Mouse (Mus musculus) stomach, embryonic 14.5 days (tissue): ENCODE results near the gene Mybbp1a. TPM values are rescaled to one million over a fixed set of nuclear protein-coding genes. Genes with fewer than 3 reads are reported as not detected.
A peak's percentile ranks its signal among the peaks of the same experiment; 100 is the strongest.
"Not testable (repeated sequence)": the region's sequence is repeated elsewhere in the genome, so short reads cannot be mapped to it uniquely, and the experiment has no call there.

Experiments used
- ATAC-seq: fragments of 200-750 bp; cut with Nextera tagmentation; 2 replicates; pipeline ENCODE4 v1.8.0; 2017; ENCODE audit warnings: low read depth, moderate TSS enrichment; ENCODE audit not compliant: insufficient number of reproducible peaks, insufficient read depth, low FRiP score
- H3K27ac ChIP-seq: fragments of 300-500 bp; sonication (generic); 2 replicates; pipeline ENCODE4 v1.5.1; 2014; ENCODE audit warnings: mild to moderate bottlenecking, low read length, moderate library complexity, mixed read lengths
- H3K27me3 ChIP-seq: fragments of 300-500 bp; sonication (generic); 2 replicates; pipeline ENCODE4 v1.6.1; 2014; ENCODE audit warnings: low read length, control low read depth, mixed read lengths; ENCODE audit not compliant: control insufficient read depth, insufficient read depth
- H3K36me3 ChIP-seq: fragments of 300-500 bp; sonication (generic); 2 replicates; pipeline ENCODE4 v1.6.1; 2014; ENCODE audit warnings: mild to moderate bottlenecking, control low read depth, low read length, moderate library complexity, mixed read lengths; ENCODE audit not compliant: control insufficient read depth, insufficient read depth
- H3K4me1 ChIP-seq: fragments of 300-500 bp; sonication (generic); 2 replicates; pipeline ENCODE4 v1.6.1; 2014; ENCODE audit warnings: low read length, control low read depth, mixed read lengths; ENCODE audit not compliant: control insufficient read depth, insufficient read depth
- H3K4me2 ChIP-seq: fragments of 300-500 bp; sonication (generic); replicated peaks from 2 replicates; pipeline ENCODE4 v1.6.1; 2014; ENCODE audit warnings: low read depth, low read length, control low read depth
- H3K4me3 ChIP-seq: fragments of 300-500 bp; sonication (generic); 2 replicates; pipeline ENCODE4 v1.5.1; 2014; ENCODE audit warnings: low read depth, low read length, control low read depth
- H3K9ac ChIP-seq: fragments of 300-500 bp; sonication (generic); replicated peaks from 2 replicates; pipeline ENCODE4 v1.6.1; 2014; ENCODE audit warnings: low read depth, mild to moderate bottlenecking, control low read depth, low read length, moderate library complexity, mixed read lengths
- H3K9me3 ChIP-seq: fragments of 300-500 bp; sonication (generic); 2 replicates; pipeline ENCODE4 v1.6.1; 2016; ENCODE audit warnings: low read depth, low read length, control low read depth; ENCODE audit not compliant: control insufficient read depth
- WGBS: fragments of 180-500 bp; shearing (Covaris S2); extraction: QIAGEN DNeasy Blood & Tissue Kit; methylation state at CpG from one replicate; pipeline ENCODE4 v1.1.7; 2014; 5-methylcytosine and 5-hydroxymethylcytosine counted together
- polyA plus RNA-seq: library from polyadenylated mRNA; unstranded; fragments of >200 nt; fragmentation: Nextera tagmentation; extraction: Ambion mirVana; gene quantifications from 2 replicates; pipeline ENCODE4 v1.2.1, GENCODE M21; 2014

Mybbp1a gene
- polyA plus RNA-seq, 1 experiment from 2014 or later: 126 TPM

- H3K4me1 ChIP-seq, ATAC-seq, H3K27me3 ChIP-seq, H3K9me3 ChIP-seq: not testable (repeated sequence)
- 41% methylated on average over 6 of the region's 6 CpGs for WGBS
- Histone ChIP-seq H3K4me3 (peak overlapping the region; percentile 63), H3K4me2 (peak overlapping the region; percentile 68), H3K36me3 (peaks cover 33% of the 10 kb centered on the region), H3K27ac (peak overlapping the region; percentile 75), H3K9ac (peak overlapping the region; percentile 81; the same call in 1 of the 2 replicates)
Observed at GRCm38 (mm10) chr11:72440597-72440964, 574 bp upstream of the Mybbp1a start.

GRCm38 (mm10) chr11:72446311-72447105 lies 5.4 kb downstream of the Mybbp1a start:
- no peak overlapping the region for H3K9ac ChIP-seq
- H3K27me3 ChIP-seq: no peaks in the 10 kb centered on the region
- no peaks in the 10 kb centered on the region for H3K9me3 ChIP-seq
- no peak overlapping the region for H3K4me2 ChIP-seq
- H3K36me3 ChIP-seq: peaks cover 89% of the 10 kb centered on the region
- 93% methylated on average over 6 of the region's 6 CpGs for WGBS
- H3K27ac ChIP-seq: no peak overlapping the region
- no peak overlapping the region for H3K4me3 ChIP-seq
- H3K4me1 ChIP-seq: peaks cover 6% of the 10 kb centered on the region; the same call in 1 of the 2 replicates
- no peak for ATAC-seq

GRCm38 (mm10) chr11:72447475-72447874 lies 6.3 kb downstream of the Mybbp1a start:
- WGBS: 79% methylated on average over 8 of the region's 8 CpGs
- no peaks in the 10 kb centered on the region for H3K4me1 ChIP-seq
- H3K27me3 ChIP-seq: no peaks in the 10 kb centered on the region
- no peaks in the 10 kb centered on the region for H3K9me3 ChIP-seq
- peaks cover 97% of the 10 kb centered on the region for H3K36me3 ChIP-seq
- no peak overlapping the region for H3K4me2 ChIP-seq
- H3K27ac ChIP-seq: no peak overlapping the region
- H3K9ac ChIP-seq: no peak overlapping the region
- ATAC-seq: no peak
- no peak overlapping the region for H3K4me3 ChIP-seq

GRCm38 (mm10) chr11:72452140-72452665 lies 11.0 kb downstream of the Mybbp1a start:
- H3K27me3 ChIP-seq: no peaks in the 10 kb centered on the region
- ATAC-seq: no peak
- no peak overlapping the region for H3K9ac ChIP-seq
- H3K4me2 ChIP-seq: no peak overlapping the region
- WGBS: 85% methylated on average over 3 of the region's 3 CpGs
- no peaks in the 10 kb centered on the region for H3K9me3 ChIP-seq
- no peak overlapping the region for H3K4me3 ChIP-seq
- 0 out of 2 replicates have a peak, but pooled peaks cover 3% of the 10 kb centered on the region for H3K4me1 ChIP-seq
- peaks cover 51% of the 10 kb centered on the region for H3K36me3 ChIP-seq
- H3K27ac ChIP-seq: no peak overlapping the region

- H3K4me2 ChIP-seq: no peak overlapping the region
- no peaks in the 10 kb centered on the region for H3K27me3 ChIP-seq
- 54% methylated on average over 15 of the region's 15 CpGs for WGBS
- ATAC-seq: no peak
- H3K4me3 ChIP-seq: no peak overlapping the region
- peaks cover 40% of the 10 kb centered on the region for H3K36me3 ChIP-seq
- H3K9ac ChIP-seq: no peak overlapping the region
- no peak overlapping the region for H3K27ac ChIP-seq
- 0 out of 2 replicates have a peak, but pooled peaks cover 3% of the 10 kb centered on the region for H3K4me1 ChIP-seq
- no peaks in the 10 kb centered on the region for H3K9me3 ChIP-seq
Observed at GRCm38 (mm10) chr11:72453105-72453953, 12.2 kb downstream of the Mybbp1a start.

GRCm38 (mm10) chr11:72455694-72456093 lies 14.5 kb downstream of the Mybbp1a start:
- ATAC-seq: peak; percentile 35; the same call in 1 of the 2 replicates
- Histone ChIP-seq H3K4me3 (no peak overlapping the region), H3K4me2 (no peak overlapping the region), H3K9me3 (no peaks in the 10 kb centered on the region), H3K36me3 (peaks cover 16% of the 10 kb centered on the region), H3K9ac (no peak overlapping the region), H3K27me3 (no peaks in the 10 kb centered on the region), H3K4me1 (0 out of 2 replicates have a peak, but pooled peaks cover 3% of the 10 kb centered on the region), H3K27ac (0 out of 2 replicates have a peak overlapping the region, but pooled peaks have one; percentile 21)
- WGBS: 57% methylated on average over 5 of the region's 5 CpGs

GRCm38 (mm10) chr11:72457995-72458496 lies 16.9 kb downstream of the Mybbp1a start:
- Histone ChIP-seq H3K4me2 (no peak overlapping the region), H3K27me3 (no peaks in the 10 kb centered on the region), H3K36me3 (no peaks in the 10 kb centered on the region), H3K4me3 (no peak overlapping the region), H3K9ac (no peak overlapping the region), H3K4me1 (0 out of 2 replicates have a peak, but pooled peaks cover 3% of the 10 kb centered on the region), H3K9me3 (no peaks in the 10 kb centered on the region), H3K27ac (no peak overlapping the region)
- ATAC-seq: peak; percentile 42; the same call in 1 of the 2 replicates
- WGBS: 56% methylated on average over 12 of the region's 12 CpGs

- H3K4me2 ChIP-seq: no peak overlapping the region
- no peaks in the 10 kb centered on the region for H3K36me3 ChIP-seq
- H3K9me3 ChIP-seq: no peaks in the 10 kb centered on the region
- 81% methylated on average over 3 of the region's 3 CpGs for WGBS
- no peak for ATAC-seq
- no peak overlapping the region for H3K4me3 ChIP-seq
- no peak overlapping the region for H3K9ac ChIP-seq
- peak overlapping the region; percentile 16; the same call in 1 of the 2 replicates for H3K27ac ChIP-seq
- H3K4me1 ChIP-seq: 0 out of 2 replicates have a peak, but pooled peaks cover 3% of the 10 kb centered on the region
- H3K27me3 ChIP-seq: no peaks in the 10 kb centered on the region
Observed at GRCm38 (mm10) chr11:72458502-72458901, 17.3 kb downstream of the Mybbp1a start.
